Mouse (Mus musculus) ovary, postnatal 14 days (tissue): Measurements from ENCODE around the gene Ralgds.

Experiments used
- DNase-seq: peaks from one replicate; pipeline ENCODE4 v3.0.0; 2022; ENCODE audit warnings: low spot score

The Ralgds gene

GRCm38 (mm10) chr2:28564380-28564779, 51.5 kb downstream of the Ralgds start:
- DNase-seq = no peak

GRCm38 (mm10) chr2:28566545-28566944, 53.6 kb downstream of the Ralgds start:
- DNase-seq = no peak

GRCm38 (mm10) chr2:28569903-28570302, 57.0 kb downstream of the Ralgds start:
- DNase-seq = no peak

GRCm38 (mm10) chr2:28575341-28575740, 62.4 kb downstream of the Ralgds start:
- DNase-seq = no peak

GRCm38 (mm10) chr2:28576815-28577214, 63.9 kb downstream of the Ralgds start:
- DNase-seq = no peak

GRCm38 (mm10) chr2:28578003-28578402, 65.1 kb downstream of the Ralgds start:
- no peak for DNase-seq

GRCm38 (mm10) chr2:28582647-28583353, 69.9 kb downstream of the Ralgds start:
- peak; percentile 85 for DNase-seq

- DNase-seq = no peak
Observed at GRCm38 (mm10) chr2:28583651-28584050, 70.7 kb downstream of the Ralgds start, which contains the start of gene Gtf3c5. Gtf3c5 (minus strand) TSS chr2:28583751.

- DNase-seq = peak; percentile 67
Observed at GRCm38 (mm10) chr2:28585043-28585571, 72.2 kb downstream of the Ralgds start.

- no peak for DNase-seq
Observed at GRCm38 (mm10) chr2:28585730-28586129, 72.8 kb downstream of the Ralgds start.

- DNase-seq = no peak
Observed at GRCm38 (mm10) chr2:28588574-28588973, 75.6 kb downstream of the Ralgds start.

GRCm38 (mm10) chr2:28591479-28591878, 78.6 kb downstream of the Ralgds start:
- DNase-seq = no peak

GRCm38 (mm10) chr2:28592809-28593208, 79.9 kb downstream of the Ralgds start:
- DNase-seq = peak; percentile 54

- DNase-seq = no peak
Observed at GRCm38 (mm10) chr2:28596021-28596420, 83.1 kb downstream of the Ralgds start.

GRCm38 (mm10) chr2:28596998-28597397, 84.1 kb downstream of the Ralgds start:
- DNase-seq = no peak

GRCm38 (mm10) chr2:28597733-28598547, 85.0 kb downstream of the Ralgds start:
- DNase-seq = no peak

- no peak for DNase-seq
Observed at GRCm38 (mm10) chr2:28598692-28599568, 86.0 kb downstream of the Ralgds start.

GRCm38 (mm10) chr2:28599569-28599900, 86.6 kb downstream of the Ralgds start:
- DNase-seq = no peak

GRCm38 (mm10) chr2:28601720-28602590, 89.0 kb downstream of the Ralgds start:
- no peak for DNase-seq
